Mouse (Mus musculus): ENCODE measurements around the gene Usp5. TPM values are rescaled to one million over a fixed set of nuclear protein-coding genes. Genes with fewer than 3 reads are reported as not detected.

Usp5 gene
- total and polyA plus RNA-seq, 2 experiments from 2014 or later: 201 to 218 TPM

- peak; percentile 47; the same call in 1 of the 2 replicates for ATAC-seq (ENCODE audit: low FRiP score)
Observed at GRCm38 (mm10) chr6:124779984-124780416, 49.3 kb downstream of the Usp5 start.

GRCm38 (mm10) chr6:124779222-124779983 lies 49.9 kb downstream of the Usp5 start, which contains the start of gene Lrrc23:
Gene Lrrc23 (minus strand): TSS chr6:124779727.
- Histone ChIP-seq H3K9ac (replicated peaks; ENCODE audit: low read length, poor library complexity, severe bottlenecking) (peak within 1 kb of the TSS; percentile 14; the same call in 1 of the 2 replicates), H3K4me2 (ENCODE audit: low read depth, low read length, poor library complexity, severe bottlenecking) (peak within 1 kb of the TSS; percentile 48), H3K27ac (ENCODE audit: low read depth, low read length) (no peak within 1 kb of the TSS), H3K4me1 (ENCODE audit: insufficient read depth, low read length) (no peaks in the 10 kb centered on the region; the same call in 1 of the 2 replicates), H3K9me3 (ENCODE audit: low read length) (no peaks in the 10 kb centered on the region), H3K4me3 (ENCODE audit: low read depth, low read length) (peak within 1 kb of the TSS; percentile 22), H3K36me3 (ENCODE audit: insufficient read depth, low read length) (no peaks in the 10 kb centered on the region), H3K27me3 (ENCODE audit: insufficient read depth, low read length) (0 out of 2 replicates have a peak, but pooled peaks cover 4% of the 10 kb centered on the region)
- DNase-seq (ENCODE audit: low spot score): peak; percentile 84
- TF ChIP-seq CTCF (IDR thresholded peaks at IDR 0.05): no peak
- 1% methylated on average over 23 of the region's 23 CpGs for WGBS
- ATAC-seq (ENCODE audit: low FRiP score): peak; percentile 64

More at GRCm38 (mm10) chr6:124779984-124780416, 49.3 kb downstream of the Usp5 start:
- no peaks in the 10 kb centered on the region; the same call in 1 of the 2 replicates for H3K4me1 ChIP-seq (ENCODE audit: insufficient read depth, low read length)
- no peaks in the 10 kb centered on the region for H3K36me3 ChIP-seq (ENCODE audit: insufficient read depth, low read length)
- WGBS: 5% methylated on average over 10 of the region's 10 CpGs
- H3K9me3 ChIP-seq (ENCODE audit: low read length): no peaks in the 10 kb centered on the region
- 0 out of 2 replicates have a peak, but pooled peaks cover 4% of the 10 kb centered on the region for H3K27me3 ChIP-seq (ENCODE audit: insufficient read depth, low read length)
- peak overlapping the region; percentile 22 for H3K4me3 ChIP-seq (ENCODE audit: low read depth, low read length)
- no peak overlapping the region for H3K27ac ChIP-seq (ENCODE audit: low read depth, low read length)
- TF ChIP-seq CTCF (IDR thresholded peaks at IDR 0.05): peak; percentile 38
- peak overlapping the region; percentile 14; the same call in 1 of the 2 replicates for H3K9ac ChIP-seq (replicated peaks; ENCODE audit: low read length, poor library complexity, severe bottlenecking)
- H3K4me2 ChIP-seq (ENCODE audit: low read depth, low read length, poor library complexity, severe bottlenecking): peak overlapping the region; percentile 48
- DNase-seq (ENCODE audit: low spot score): no peak

- no peak overlapping the region for H3K4me3 ChIP-seq (ENCODE audit: low read depth, low read length)
- H3K4me1 ChIP-seq (ENCODE audit: insufficient read depth, low read length): peaks cover 15% of the 10 kb centered on the region; the same call in 1 of the 2 replicates
- H3K4me2 ChIP-seq (ENCODE audit: low read depth, low read length, poor library complexity, severe bottlenecking): no peak overlapping the region
- ATAC-seq (ENCODE audit: low FRiP score) (no peak), DNase-seq (ENCODE audit: low spot score) (no peak)
- H3K9ac ChIP-seq (replicated peaks; ENCODE audit: low read length, poor library complexity, severe bottlenecking): no peak overlapping the region
- WGBS: 90% methylated on average over 15 of the region's 15 CpGs
- no peaks in the 10 kb centered on the region for H3K27me3 ChIP-seq (ENCODE audit: insufficient read depth, low read length)
- 0 out of 2 replicates have a peak, but pooled peaks cover 2% of the 10 kb centered on the region for H3K36me3 ChIP-seq (ENCODE audit: insufficient read depth, low read length)
- TF ChIP-seq CTCF (IDR thresholded peaks at IDR 0.05): no peak
- no peaks in the 10 kb centered on the region for H3K9me3 ChIP-seq (ENCODE audit: low read length)
- no peak overlapping the region for H3K27ac ChIP-seq (ENCODE audit: low read depth, low read length)
Observed at GRCm38 (mm10) chr6:124770511-124770910, 58.8 kb downstream of the Usp5 start.

GRCm38 (mm10) chr6:124770013-124770412 lies 59.3 kb downstream of the Usp5 start:
- Histone ChIP-seq H3K9ac (replicated peaks; ENCODE audit: low read length, poor library complexity, severe bottlenecking) (peak overlapping the region; percentile 76), H3K27ac (ENCODE audit: low read depth, low read length) (peak overlapping the region; percentile 60), H3K4me2 (ENCODE audit: low read depth, low read length, poor library complexity, severe bottlenecking) (peak overlapping the region; percentile 75), H3K4me3 (ENCODE audit: low read depth, low read length) (peak overlapping the region; percentile 53), H3K27me3 (ENCODE audit: insufficient read depth, low read length) (no peaks in the 10 kb centered on the region), H3K4me1 (ENCODE audit: insufficient read depth, low read length) (peaks cover 15% of the 10 kb centered on the region; the same call in 1 of the 2 replicates), H3K36me3 (ENCODE audit: insufficient read depth, low read length) (0 out of 2 replicates have a peak, but pooled peaks cover 2% of the 10 kb centered on the region), H3K9me3 (ENCODE audit: low read length) (no peaks in the 10 kb centered on the region)
- 59% methylated on average over 7 of the region's 7 CpGs for WGBS
- ATAC-seq (ENCODE audit: low FRiP score) (no peak), DNase-seq (ENCODE audit: low spot score) (no peak)
- TF ChIP-seq CTCF (IDR thresholded peaks at IDR 0.05): no peak

GRCm38 (mm10) chr6:124769101-124769765 lies 60.1 kb downstream of the Usp5 start, which contains the start of gene Eno2:
Gene Eno2 (minus strand): TSS chr6:124769673.
- peak; percentile 89 for ATAC-seq (ENCODE audit: low FRiP score)
- peak within 1 kb of the TSS; percentile 60 for H3K27ac ChIP-seq (ENCODE audit: low read depth, low read length)
- H3K9ac ChIP-seq (replicated peaks; ENCODE audit: low read length, poor library complexity, severe bottlenecking): peak within 1 kb of the TSS; percentile 76
- peak within 1 kb of the TSS; percentile 75 for H3K4me2 ChIP-seq (ENCODE audit: low read depth, low read length, poor library complexity, severe bottlenecking)
- no peak for TF ChIP-seq CTCF (IDR thresholded peaks at IDR 0.05)
- 0 out of 2 replicates have a peak, but pooled peaks cover 2% of the 10 kb centered on the region for H3K36me3 ChIP-seq (ENCODE audit: insufficient read depth, low read length)
- 1% methylated on average over 53 of the region's 54 CpGs for WGBS
- H3K4me1 ChIP-seq (ENCODE audit: insufficient read depth, low read length): peaks cover 15% of the 10 kb centered on the region; the same call in 1 of the 2 replicates
- no peaks in the 10 kb centered on the region for H3K9me3 ChIP-seq (ENCODE audit: low read length)
- H3K27me3 ChIP-seq (ENCODE audit: insufficient read depth, low read length): no peaks in the 10 kb centered on the region
- peak within 1 kb of the TSS; percentile 53 for H3K4me3 ChIP-seq (ENCODE audit: low read depth, low read length)
- peak; percentile 82 for DNase-seq (ENCODE audit: low spot score)
